Mouse (Mus musculus): Measurements from ENCODE around the gene Prn.

DNA sequence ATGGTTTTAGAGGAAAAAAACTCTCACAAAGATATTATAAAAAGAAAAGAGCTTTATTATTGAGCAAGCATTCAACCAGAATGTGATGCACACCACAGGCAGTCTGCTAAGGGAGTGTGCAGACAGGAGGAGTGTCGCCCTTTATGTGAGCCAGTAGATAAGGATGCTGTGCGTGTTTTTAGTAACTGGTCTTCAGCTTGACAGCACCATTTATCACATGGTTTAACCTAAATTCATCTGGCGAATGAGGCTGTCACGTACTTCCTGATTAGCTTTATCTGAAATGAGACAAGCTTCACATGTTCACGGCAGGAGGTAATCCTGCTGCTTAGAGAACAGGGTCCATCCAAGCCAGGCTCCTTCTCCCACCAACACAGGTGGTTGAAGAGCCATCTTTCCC, 4.7 kb upstream of the Prn start:
- no peak for TF ChIP-seq GATA1 (IDR thresholded peaks at IDR 0.05; ENCODE audit: borderline replicate concordance, low read length)
- no peak for TF ChIP-seq FLI1 (IDR thresholded peaks at IDR 0.05; ENCODE audit: low read length)
